Mouse (Mus musculus): ENCODE measurements around the gene Slc39a2.

GRCm38 (mm10) chr14:51930824-51931223 lies 38.1 kb downstream of the Slc39a2 start:
- TF ChIP-seq ZNF384 (IDR thresholded peaks at IDR 0.05; ENCODE audit: low read depth, low read length): no peak
- TF ChIP-seq CHD2 (IDR thresholded peaks at IDR 0.05; ENCODE audit: low read depth, low read length): no peak
- TF ChIP-seq HCFC1 (IDR thresholded peaks at IDR 0.05; ENCODE audit: borderline replicate concordance, insufficient read depth, low read length): no peak
- no peak for TF ChIP-seq MAFK (IDR thresholded peaks at IDR 0.05; ENCODE audit: insufficient read depth, low read depth, low read length)
- TF ChIP-seq ZC3H11A (IDR thresholded peaks at IDR 0.05; ENCODE audit: borderline replicate concordance, low read depth, low read length): 0 out of 2 replicates have a peak, but pooled peaks have one; percentile 11

All from ES-E14 (cell line).